Mouse (Mus musculus): ENCODE data around the gene Slc22a7. TPM values are rescaled to one million over a fixed set of nuclear protein-coding genes. Genes with fewer than 3 reads are reported as not detected.

The Slc22a7 gene
- polyA plus RNA-seq (2015; fragmentation: Nextera tagmentation; extraction: Ambion mirVana), result 6.4 and 9.4 TPM in 2 replicates

DNA sequence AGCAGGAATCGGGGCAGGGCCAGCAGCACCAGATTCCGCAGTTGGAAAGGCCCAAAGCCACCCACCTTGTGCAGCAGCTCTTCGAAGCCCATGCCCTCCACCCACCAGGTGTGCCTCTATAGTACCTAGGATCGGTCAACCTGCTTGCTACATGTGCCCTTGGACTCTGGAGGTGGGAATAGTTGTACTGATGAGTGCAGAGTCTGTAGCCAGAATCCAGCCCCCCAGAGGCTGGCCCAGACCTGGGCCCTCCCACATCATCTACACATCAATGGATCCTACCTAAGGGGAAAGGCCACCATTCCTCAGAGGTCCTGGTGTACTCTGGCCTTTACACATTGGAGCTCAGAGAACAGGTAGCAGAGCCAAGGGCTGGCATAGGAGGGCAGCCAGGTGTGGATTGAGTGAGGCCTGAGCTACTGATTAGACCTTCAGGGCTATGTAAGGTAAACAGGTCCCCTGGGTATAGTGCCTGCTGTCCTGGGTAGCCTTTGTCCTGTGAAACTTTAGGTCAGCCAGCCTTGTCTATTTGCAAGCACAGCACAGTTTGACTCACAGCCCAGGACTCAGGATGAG, at the start of gene Slc22a7:
TSS of gene Slc22a7 (minus strand) at position 160 of the 576 bp plus-strand sequence.
- DNase-seq (ENCODE audit: low spot score), result no peak

DNA sequence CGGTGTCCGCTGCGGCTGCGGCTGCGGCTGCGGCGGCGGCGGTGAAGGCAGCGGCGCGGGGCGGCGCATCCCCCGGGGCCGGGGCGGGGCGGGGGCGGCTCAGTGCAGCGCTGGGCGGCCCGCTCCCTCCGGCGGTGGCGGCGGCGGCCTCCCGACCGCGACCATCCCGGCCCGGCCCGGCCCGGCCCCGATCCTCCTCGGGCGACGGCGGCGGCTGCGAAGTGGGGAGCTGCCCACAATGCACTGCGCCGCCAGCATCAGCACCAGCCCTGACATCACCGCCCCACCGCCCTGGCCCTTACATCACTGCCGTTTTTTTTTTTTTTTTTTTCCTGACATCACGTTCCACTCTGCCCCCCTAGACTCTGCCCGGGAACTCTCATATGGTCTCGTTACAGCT, 49.2 kb upstream of the Slc22a7 start, which contains the start of gene Ttbk1:
TSS of gene Ttbk1 (minus strand) at position 245 of the 400 bp plus-strand sequence.
- no peak for DNase-seq (ENCODE audit: low spot score)

DNA sequence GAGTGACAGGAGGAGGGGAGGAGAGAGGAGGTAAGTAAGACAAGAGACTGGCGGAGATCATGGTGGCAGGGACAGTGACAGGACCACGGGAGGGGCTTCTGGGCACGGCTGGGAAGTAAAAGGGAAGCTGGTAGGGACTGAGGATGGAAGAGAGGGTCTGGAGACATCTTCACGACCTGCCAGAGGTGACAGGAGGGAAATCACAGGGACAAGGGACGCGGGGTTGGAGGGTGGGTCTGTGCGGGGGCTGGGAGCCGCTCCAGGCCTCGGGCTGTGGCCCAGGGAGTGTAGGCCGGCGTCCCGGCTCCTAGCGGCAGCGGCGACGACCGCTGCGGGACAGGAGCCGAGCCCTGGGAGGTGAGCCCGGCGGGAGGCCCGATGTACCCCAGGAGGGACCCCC, 48.7 kb upstream of the Slc22a7 start:
- DNase-seq (ENCODE audit: low spot score), result no peak

DNA sequence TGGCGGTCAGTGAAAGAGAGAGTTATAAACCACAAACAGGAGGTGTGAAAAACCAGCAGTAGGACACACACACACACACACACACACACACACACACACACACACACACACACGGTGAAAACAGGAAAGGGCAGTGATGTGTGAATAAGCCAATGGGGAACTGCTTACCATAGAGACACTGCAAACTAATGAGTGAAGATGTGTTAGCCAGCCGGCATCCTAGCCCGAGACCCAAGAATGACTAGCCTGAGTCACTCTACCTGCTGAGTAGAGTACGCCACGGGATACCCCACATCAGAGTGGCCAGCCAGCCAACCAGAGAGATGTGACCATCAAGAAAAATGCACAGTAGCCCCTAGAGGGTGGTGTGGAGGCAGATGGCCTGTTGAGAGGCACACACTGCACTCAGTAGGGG, 46.2 kb upstream of the Slc22a7 start:
- no peak for DNase-seq (ENCODE audit: low spot score)

DNA sequence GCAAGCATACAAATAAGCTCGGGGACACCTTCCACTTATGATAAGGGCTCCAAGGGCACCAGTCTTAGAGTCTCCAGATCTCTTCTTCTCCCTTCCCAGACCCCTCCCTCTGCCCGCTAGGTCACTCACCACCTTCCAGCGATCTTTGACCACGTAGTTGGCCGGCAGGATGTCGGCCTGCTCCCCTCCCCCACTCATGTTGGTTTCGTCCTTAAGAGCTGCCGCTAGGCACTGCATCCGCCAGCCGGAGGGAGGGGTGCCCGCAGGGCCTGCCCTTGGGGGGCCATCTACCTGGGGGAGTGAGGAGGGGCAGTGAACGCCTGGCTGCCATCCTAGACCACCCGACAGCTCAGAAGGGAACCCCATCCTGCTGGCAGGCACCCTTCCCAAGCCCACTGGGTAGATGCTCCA, 45.8 kb upstream of the Slc22a7 start:
- no peak for DNase-seq (ENCODE audit: low spot score)

DNA sequence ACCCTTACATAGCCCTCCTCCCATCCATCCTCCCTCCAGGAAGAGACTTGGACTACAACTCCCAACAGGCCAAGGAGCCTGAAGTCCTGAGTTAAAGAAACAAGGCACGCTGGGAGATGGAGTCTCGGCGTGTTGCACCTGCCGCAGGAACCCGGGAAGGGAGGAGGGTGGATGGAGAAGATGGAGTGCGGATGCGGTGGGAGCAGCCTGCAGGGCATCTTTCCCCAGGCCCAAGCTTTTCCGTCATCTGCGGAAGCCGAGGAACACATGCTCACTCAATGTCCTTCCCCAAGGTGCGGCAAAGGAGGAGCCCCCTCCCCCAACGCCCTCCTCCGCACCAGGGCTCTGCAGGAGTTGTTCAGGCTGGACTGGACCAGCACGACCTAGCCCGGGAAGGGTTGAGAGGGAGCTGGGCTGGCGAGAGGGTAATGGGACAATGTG, 45.3 kb upstream of the Slc22a7 start:
- DNase-seq (ENCODE audit: low spot score), result no peak

DNA sequence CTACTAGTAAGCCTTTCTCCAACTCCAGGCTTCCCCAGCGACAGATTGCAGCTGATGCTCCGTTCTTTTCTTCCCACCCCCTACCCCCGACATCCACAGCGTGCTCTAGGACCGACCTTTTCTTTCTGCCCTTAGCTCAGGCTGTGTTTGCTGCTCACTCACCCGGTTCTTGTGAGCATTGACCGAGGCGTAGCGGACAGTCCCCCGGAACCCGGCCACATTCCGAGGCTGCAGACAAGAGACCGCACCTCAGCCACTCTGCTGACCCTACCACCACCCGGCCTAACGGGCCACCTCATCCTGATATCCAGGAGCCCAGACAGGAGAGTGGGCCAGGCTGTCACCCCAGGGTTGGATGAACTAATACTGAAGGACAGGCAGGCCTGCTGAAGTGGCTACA, 39.0 kb upstream of the Slc22a7 start:
- DNase-seq (ENCODE audit: low spot score), result no peak

DNA sequence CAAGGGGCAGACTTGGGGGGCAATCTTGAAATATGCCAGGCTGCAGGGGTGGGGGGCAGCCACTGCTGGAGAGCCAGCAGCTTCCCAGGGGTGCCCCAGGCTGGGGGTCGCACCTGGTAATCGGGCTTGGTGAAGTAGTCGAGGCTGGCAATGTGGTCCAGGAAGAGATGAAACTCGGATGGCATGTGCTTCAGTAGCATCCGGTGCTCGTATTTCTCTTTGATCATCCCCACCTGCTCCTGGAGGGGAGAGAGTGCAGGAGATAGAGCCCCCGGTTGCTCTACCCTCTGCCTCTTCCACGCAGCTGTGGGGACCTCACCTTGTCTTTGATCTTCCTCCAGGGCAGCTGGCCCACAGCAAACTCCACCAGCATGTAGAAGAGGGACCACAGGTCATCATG, 38.3 kb upstream of the Slc22a7 start:
- DNase-seq (ENCODE audit: low spot score), result peak; percentile 59

DNA sequence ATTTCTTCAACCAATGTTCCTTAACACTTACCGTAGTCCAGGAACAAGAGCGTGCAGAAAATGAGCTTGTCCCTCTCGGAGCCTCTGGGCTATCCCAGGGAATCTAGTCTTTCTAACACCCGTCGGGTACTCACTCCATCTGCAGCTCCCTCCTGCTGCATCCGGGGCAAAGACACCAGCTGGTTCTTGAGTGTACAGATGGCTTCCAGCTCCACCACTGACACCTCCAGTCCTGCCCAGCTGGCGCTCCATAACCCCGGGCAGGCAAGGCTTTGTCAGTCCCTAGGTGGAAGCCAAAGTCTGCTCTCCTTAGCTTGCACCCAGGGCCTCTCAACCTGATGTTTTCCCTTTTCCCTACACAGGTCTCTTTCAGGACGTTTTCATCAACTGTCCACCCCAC, 29.6 kb upstream of the Slc22a7 start:
- DNase-seq (ENCODE audit: low spot score), result no peak

DNA sequence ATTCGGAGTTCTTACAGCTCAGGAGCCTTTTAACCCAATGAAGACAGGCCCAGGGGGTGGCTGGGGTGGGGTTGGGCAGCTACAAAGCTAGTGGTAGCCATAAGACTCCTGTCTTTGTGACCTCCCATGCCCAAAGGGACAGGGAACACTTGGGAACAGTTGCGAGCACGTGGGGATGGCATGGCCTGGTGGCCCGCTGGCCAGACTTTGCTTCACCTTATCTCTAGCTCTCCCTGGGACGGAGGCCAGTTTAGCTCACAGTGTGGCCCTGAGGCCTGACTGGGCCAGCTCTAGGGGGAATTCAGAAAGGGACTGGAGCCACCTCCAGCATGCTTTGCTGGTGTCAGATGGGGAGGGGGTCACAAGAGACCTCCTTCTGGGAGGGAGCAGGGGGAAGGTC, 24.0 kb upstream of the Slc22a7 start:
- DNase-seq (ENCODE audit: low spot score), result no peak

DNA sequence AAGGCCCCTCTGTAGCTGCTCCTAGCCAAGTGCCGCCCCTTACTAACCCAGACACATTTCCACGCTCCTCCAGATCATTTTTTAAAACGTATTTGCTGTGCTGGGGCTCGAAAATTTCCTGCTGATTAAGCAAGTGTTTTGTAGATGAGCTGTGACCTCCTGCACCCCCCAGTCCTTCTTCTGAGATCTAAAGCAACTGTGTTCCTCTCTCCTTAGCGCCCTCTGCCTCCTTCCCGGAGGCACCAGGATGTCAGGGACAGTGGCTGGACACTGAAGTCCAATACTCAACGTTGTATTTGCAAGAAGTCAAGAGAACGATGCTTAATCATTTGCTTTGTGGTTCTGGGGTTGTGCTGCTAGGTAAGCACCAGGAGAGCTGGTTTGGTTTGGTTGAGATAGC, 23.1 kb upstream of the Slc22a7 start:
- no peak for DNase-seq (ENCODE audit: low spot score)

DNA sequence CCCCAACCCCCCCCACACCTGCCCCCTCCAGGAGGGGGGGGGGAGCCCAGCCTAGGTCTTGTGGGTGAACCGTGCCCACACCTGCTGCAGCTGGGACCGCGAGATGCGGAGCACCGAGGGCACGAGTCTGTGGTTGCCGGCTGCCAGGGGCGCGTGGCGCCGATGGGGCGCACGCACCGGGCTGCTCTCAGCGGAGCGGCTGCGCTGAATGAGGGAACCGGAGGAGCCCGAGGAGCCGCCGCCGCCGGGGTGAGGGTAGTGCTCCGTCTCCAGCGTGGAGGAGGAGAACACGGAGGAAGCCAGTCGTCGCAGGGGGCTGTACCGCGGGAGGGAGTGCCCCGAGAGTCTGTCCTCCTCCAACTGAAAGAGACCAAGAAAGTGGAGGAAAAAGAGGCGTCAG, 22.4 kb upstream of the Slc22a7 start:
- DNase-seq (ENCODE audit: low spot score), result no peak

DNA sequence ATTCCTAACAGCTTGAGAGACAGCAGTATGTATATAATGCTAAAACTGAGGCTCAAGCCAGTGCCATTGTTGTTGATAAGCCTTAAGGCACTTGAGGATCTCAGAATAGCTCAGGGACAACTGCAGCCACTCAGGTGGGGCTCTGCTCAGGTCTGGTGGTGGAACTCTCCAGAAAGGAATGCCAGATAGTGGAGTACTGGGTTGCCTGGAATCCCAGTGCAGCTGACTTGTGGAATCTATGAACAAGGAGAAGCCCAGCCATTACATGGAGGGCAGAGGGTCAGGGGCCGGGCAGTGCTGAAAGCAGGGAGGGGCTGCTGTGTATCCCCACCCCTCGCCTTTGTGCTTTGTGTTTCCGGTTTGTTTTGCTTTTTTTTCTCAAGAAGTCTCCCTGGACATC, 20.2 kb upstream of the Slc22a7 start:
- DNase-seq (ENCODE audit: low spot score), result no peak

DNA sequence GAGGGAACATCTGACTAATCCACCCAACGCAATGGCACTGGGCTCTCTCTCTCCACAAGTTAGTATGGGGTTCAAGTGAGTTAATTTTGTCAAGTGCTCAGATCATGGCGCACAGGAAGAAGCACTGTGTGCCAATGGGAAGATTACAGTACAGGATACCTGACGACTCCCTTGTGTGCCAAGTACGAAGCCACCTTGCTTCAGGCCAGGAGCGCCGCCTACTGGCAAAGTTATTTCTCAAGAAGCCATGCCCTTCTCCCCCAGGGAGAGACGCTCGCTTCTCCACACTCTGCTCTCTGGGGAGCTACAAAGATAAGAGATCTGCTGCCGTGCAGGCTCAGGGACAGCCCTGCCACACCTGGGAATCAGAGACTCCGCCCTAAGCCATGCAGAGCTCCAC, 19.5 kb upstream of the Slc22a7 start:
- peak; percentile 53 for DNase-seq (ENCODE audit: low spot score)

DNA sequence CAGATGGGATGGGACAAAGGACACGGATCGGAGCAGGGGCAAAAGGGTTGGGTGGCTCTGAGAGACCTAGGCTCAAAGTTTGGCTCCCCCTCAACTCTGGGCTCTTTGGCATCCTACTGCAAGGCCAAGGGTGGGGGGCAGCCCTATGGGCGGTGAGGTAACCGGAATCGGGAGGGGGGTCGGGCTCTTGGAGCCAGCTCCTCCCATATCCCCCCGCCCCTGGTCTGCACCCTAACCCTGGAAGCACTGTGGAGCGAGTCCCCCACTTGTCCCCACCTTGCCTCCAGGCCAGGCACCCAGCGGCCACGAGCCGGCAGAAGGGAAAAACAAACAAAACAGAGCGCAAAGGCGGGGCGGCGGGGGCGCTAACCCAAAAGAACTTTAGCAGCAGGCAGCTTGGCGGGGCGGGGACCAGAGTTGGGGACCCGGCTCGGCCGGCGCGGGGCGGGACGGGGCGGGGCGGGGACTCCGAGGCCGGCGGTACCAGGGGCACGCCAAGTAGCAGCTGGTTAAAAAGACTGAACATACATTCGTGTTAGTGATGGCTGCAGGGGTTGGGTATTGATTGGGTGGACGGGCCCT, 16.9 kb upstream of the Slc22a7 start:
- no peak for DNase-seq (ENCODE audit: low spot score)

DNA sequence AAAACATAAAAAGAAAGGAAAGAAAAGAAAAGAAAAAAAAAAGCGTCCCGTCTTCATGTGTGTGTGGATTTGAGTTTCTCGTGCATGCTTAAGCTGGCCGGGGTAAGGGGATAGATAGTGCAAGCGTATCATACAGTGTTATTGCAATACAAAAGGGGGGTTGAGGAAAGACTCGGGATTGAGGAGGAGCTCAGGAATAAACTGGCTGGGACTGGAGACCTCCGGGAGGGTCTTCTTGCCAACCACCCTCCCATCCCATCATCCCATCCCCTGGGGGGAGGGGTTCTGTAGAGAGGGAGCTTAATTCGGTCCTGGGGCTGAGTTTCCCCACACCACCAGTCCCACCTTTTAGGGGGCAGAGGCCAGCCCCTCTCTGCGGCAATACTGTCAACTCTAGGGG, 16.3 kb upstream of the Slc22a7 start:
- DNase-seq (ENCODE audit: low spot score), result no peak

DNA sequence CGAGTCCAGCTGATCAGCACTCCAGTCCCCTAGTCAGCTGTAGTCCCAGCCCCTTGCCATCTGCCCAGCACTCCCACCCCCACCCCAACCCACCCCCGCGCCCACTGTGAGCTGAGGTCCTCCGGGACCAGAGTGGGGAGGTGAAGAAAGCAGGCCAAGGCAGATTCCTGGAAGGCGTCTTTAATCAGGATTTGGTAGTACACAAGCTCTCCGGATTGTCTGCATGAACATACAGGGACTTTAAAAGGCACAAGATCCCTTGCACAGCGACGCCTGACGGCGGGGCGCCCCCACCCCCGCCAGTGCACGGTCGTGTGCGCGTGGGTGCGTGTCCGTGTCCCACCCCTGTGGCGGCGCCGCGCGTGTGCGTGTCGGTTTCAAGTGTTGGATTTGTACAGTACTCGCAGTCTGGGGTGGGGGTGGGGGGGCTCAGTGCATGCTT, 15.7 kb upstream of the Slc22a7 start:
- DNase-seq (ENCODE audit: low spot score), result no peak

DNA sequence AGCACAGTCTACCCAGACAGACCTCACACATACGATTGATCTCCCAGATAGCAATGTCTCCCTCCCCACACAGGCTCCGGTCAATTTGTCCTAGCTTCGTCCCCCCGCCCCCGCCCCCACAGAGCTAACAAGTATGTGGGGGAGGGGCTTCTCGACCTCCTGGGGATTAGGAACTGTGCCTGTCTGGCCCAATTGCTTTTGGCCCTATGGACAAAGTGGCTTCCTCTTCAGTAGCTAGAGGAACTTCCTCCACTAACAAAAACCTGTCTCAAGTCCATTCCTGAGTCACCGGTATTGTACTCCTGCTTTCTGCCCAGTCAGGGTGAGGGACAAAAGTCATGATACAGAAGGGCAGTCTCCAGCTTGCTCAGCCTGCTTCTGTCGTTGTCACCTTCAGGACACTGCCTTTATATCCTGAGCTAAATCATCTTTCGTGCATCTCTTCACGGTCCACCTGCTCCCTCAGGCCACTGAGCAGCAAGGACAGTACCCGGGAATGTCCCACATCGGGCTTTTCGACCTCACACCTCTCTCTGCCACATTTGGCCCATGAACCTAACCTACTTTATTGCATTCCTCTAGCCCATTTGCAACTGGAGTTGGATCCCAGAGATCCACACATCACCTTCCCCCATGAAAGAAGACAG, 15.2 kb upstream of the Slc22a7 start:
- no peak for DNase-seq (ENCODE audit: low spot score)

DNA sequence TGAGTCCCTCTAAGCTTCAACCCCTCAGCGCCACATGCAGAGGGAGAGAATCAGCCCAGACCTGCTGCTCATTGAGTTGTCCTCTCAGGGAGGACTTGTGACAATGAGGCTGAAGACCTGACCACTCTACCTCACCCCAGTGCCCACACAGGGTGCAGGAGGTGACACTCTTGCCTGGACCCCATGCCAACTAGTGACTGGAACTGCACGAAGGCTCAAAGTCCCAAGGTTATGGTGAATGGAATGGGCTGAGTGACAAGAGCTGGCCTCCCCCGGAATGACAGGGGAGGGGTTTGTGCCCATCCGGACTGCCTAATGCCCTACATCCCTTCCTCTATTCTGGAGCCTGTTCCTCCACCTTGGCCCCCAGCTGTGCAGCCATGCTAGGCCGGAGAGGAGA, 14.4 kb upstream of the Slc22a7 start:
- DNase-seq (ENCODE audit: low spot score), result no peak

DNA sequence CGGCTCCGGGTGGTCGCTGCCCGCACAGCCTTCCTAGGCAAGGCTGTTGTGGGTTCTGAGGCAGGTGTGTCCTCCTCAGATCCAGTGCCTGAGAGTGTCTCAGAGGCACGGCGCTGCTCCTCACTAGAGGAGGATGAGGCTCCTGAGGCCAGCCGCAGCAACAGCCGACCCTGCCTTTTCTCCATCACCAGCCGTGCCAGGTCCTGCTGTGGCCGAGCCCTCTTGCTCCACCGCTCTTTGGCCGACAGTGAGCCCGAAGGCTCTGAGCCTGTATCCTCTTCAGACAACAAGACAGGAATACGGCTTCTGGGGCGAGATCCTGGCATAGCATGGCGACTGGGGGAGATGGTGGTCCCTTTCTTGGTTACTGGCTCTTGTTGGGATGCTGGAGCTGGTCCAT, 8.0 kb upstream of the Slc22a7 start:
- DNase-seq (ENCODE audit: low spot score), result no peak

DNA sequence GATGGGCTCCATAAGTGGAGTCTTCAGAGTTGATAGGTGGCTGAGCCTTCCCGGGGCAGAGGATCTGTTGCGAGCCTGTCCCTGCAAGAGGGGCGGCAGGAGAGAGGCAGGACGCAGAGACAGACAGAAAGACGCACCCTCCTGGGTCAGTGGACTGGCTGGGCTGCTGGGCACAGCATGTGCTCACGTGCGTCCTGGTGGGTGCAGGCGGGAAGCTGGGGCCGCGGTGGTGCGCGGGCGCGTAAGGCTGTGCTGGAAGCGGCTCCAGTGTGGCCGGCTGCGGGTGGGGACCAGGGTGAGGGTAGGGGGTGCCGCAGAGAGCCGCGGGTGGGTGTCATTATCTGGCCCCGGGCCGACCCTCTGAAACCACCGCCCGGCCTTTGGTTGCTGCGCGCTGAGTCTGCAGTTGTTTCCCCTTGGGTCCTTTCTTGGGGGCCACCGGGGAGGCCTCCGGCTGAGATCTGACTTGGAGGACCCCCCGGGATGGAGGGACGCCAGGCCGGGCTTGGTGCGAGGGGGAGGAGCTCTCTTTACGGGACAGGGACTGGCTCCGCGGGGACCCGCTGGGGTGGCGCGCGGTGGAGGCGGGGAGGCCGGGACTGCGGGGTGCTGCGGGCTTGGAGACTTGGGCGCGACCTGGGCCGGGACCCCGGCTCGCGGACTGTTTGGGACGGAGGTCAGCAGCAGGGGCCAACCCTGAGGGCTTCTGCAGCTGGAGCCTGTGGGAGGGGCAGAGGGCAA, 6.8 kb upstream of the Slc22a7 start:
- no peak for DNase-seq (ENCODE audit: low spot score)

DNA sequence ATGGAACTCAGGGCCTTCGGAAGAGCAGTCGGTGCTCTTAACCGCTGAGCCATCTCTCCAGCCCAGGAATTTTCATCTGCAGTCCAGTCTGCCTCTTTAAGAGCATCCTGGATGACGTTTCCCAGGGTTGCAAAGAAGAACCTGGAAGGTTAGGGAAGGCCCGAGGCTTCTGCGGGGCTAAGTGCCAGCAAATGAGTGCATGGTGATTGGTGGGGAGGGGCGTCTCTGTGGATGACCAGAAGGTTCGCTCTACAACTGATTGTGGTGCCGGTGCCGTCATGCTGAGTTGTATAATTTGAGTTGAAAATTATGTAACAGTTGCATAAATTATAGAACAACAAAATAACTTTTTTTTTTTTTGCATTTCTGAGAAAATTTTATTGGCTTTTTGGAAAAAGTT, 919 bp upstream of the Slc22a7 start:
- DNase-seq (ENCODE audit: low spot score), result no peak
